Mouse (Mus musculus) ES-E14 (cell line): Measurements from ENCODE around the gene 4932414N04Rik. TPM values are rescaled to one million over a fixed set of nuclear protein-coding genes. Genes with fewer than 3 reads are reported as not detected.
A peak's percentile ranks its signal among the peaks of the same experiment; 100 is the strongest.
"Not testable (repeated sequence)": the region's sequence is repeated elsewhere in the genome, so short reads cannot be mapped to it uniquely, and the experiment has no call there.

Source experiments
- DNase-seq: peaks from one replicate; pipeline ENCODE4 v3.0.0-alpha.2; 2013; ENCODE audit warnings: low read depth, low spot score
- H3K27ac ChIP-seq: 2 replicates; pipeline ENCODE4 v1.5.1; 2012; ENCODE audit warnings: low read depth, mild to moderate bottlenecking, low read length, moderate library complexity, mixed read lengths; ENCODE audit not compliant: poor library complexity, insufficient read depth, severe bottlenecking
- H3K36me3 ChIP-seq: 2 replicates; pipeline ENCODE4 v1.6.1; 2012; ENCODE audit warnings: mild to moderate bottlenecking, low read length, moderate library complexity, mixed read lengths; ENCODE audit not compliant: control insufficient read depth, poor library complexity, insufficient read depth, severe bottlenecking
- H3K4me1 ChIP-seq, 2 experiments: fragments of 150-350 bp in 1 of 2; sonication (generic) in 1 of 2; 2 replicates each; pipeline ENCODE4 v1.6.1; 2012; ENCODE audit warnings: low read length in 2 of 2, mild to moderate bottlenecking in 1 of 2, mixed read lengths in 1 of 2; ENCODE audit not compliant: control insufficient read depth in 2 of 2, insufficient read depth in 2 of 2, poor library complexity in 1 of 2
- H3K4me3 ChIP-seq, 2 experiments: fragments of 150-350 bp in 1 of 2; sonication (generic) in 1 of 2; 2 replicates each; pipeline ENCODE4 v1.5.1; 2012; ENCODE audit warnings: low read length in 2 of 2, low read depth in 1 of 2, mild to moderate bottlenecking in 1 of 2, mixed read lengths in 1 of 2; ENCODE audit not compliant: insufficient read depth in 1 of 2, poor library complexity in 1 of 2, severe bottlenecking in 1 of 2
- H3K9ac ChIP-seq: 2 replicates; pipeline ENCODE4 v1.6.1; 2012; ENCODE audit warnings: low read depth, mild to moderate bottlenecking, low read length, mixed read lengths; ENCODE audit not compliant: poor library complexity, insufficient read depth, severe bottlenecking
- H3K9me3 ChIP-seq: fragments of 150-350 bp; sonication (generic); 2 replicates; pipeline ENCODE4 v1.6.1; 2012; ENCODE audit warnings: low read depth, mild to moderate bottlenecking, low read length; ENCODE audit not compliant: control insufficient read depth, insufficient read depth
- CHD2 ChIP-seq: IDR thresholded peaks from 2 replicates; pipeline ENCODE4 v1.6.1; 2014; ENCODE audit warnings: mild to moderate bottlenecking, low read depth, low read length, inconsistent platforms
- HCFC1 ChIP-seq: IDR thresholded peaks from 2 replicates; pipeline ENCODE4 v1.6.1; 2012; ENCODE audit warnings: low read length, inconsistent platforms, borderline replicate concordance; ENCODE audit not compliant: insufficient read depth
- MAFK ChIP-seq: IDR thresholded peaks from 2 replicates; pipeline ENCODE4 v1.6.1; 2014; ENCODE audit warnings: mild to moderate bottlenecking, low read depth, low read length, inconsistent platforms; ENCODE audit not compliant: insufficient read depth
- ZC3H11A ChIP-seq: IDR thresholded peaks from 2 replicates; pipeline ENCODE4 v1.6.1; 2012; ENCODE audit warnings: low read depth, mild to moderate bottlenecking, inconsistent platforms, low read length, borderline replicate concordance
- ZNF384 ChIP-seq: IDR thresholded peaks from 2 replicates; pipeline ENCODE4 v1.6.1; 2012; ENCODE audit warnings: low read depth, low read length, inconsistent platforms
- in situ Hi-C, 2 experiments: fragments of 600-800 bp; cut with MboI; formaldehyde crosslinking; loops; one replicate each; pipeline ENCODE4 v1.15.1; 2025; ENCODE audit warnings: low sequenced_read_pairs in 2 of 2, inconsistent platforms in 1 of 2; ENCODE audit not compliant: unreplicated experiment in 2 of 2
- total RNA-seq: library from RNA; depleted of rRNA; stranded (reverse); fragments of 300-350 nt; gene quantifications from 2 replicates; pipeline ENCODE4 v1.2.3, GENCODE M21; 2012

Gene 4932414N04Rik
- total RNA-seq, 1 experiment, result not detected

DNA sequence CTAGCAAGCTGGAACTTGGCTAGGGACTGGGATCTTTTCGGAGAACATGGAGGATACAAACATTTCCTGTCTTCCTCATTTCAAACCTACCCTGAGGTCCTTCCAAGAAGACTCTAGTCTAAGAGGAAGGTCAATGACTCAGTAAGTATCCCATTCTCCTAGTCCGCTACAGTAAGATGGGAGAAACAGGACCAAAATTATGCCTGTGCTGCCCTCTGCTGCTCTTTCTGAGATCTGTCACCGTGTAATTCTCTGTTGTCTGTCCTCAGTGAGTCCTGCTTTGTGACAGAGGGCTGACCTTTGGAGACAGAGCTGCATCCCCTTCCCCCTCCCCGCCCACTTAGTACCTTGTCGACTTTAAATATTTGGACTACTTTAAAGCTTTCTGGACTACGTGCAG lies 100.5 kb downstream of the 4932414N04Rik start:
- Histone ChIP-seq H3K4me1 (no peaks in the 10 kb centered on the region), H3K9ac (no peak overlapping the region), H3K9me3 (no peaks in the 10 kb centered on the region), H3K4me3 (no peak overlapping the region), H3K27ac (no peak overlapping the region), H3K36me3 (no peaks in the 10 kb centered on the region)
- TF ChIP-seq MAFK (no peak), ZC3H11A (peak; percentile 87), CHD2 (no peak)
- in situ Hi-C loops, result loop anchor here in 1 of 2 experiments (5.0 kb wide), 1 partner anchor 189 kb away; no protein-coding TSS in a partner anchor
- peak; percentile 47 for DNase-seq

DNA sequence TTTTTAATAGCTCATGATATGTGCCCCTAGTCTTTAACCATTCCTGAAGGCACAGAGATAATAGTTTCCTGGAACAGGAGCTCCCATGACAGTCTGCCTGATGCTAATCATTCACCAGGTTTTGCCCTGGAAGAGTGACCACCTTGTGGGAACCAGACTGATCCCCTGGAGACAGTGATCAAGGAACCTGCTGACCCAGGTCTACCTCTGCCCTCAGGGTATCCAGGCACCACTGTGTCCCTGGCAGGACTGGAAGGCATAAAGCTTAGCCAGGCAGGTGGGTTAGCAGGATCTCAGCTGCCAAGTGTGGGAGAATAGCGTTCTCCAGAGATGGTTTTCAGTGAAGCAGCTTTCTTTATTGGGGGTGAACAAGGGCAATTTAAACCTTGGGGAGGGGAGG lies 109.1 kb downstream of the 4932414N04Rik start:
- Histone ChIP-seq H3K4me3 (no peak overlapping the region), H3K9ac (no peak overlapping the region), H3K36me3 (no peaks in the 10 kb centered on the region), H3K4me1 (peaks cover 0 to 2% of the 10 kb centered on the region in 2 experiments; a peak in 1 of 4 replicates), H3K9me3 (no peaks in the 10 kb centered on the region), H3K27ac (no peak overlapping the region)
- no peak for DNase-seq
- in situ Hi-C loops, result no loop called here
- no peak for TF ChIP-seq ZNF384
- no peak for TF ChIP-seq HCFC1
- TF ChIP-seq ZC3H11A, result no peak
- no peak for TF ChIP-seq MAFK
- TF ChIP-seq CHD2, result no peak

DNA sequence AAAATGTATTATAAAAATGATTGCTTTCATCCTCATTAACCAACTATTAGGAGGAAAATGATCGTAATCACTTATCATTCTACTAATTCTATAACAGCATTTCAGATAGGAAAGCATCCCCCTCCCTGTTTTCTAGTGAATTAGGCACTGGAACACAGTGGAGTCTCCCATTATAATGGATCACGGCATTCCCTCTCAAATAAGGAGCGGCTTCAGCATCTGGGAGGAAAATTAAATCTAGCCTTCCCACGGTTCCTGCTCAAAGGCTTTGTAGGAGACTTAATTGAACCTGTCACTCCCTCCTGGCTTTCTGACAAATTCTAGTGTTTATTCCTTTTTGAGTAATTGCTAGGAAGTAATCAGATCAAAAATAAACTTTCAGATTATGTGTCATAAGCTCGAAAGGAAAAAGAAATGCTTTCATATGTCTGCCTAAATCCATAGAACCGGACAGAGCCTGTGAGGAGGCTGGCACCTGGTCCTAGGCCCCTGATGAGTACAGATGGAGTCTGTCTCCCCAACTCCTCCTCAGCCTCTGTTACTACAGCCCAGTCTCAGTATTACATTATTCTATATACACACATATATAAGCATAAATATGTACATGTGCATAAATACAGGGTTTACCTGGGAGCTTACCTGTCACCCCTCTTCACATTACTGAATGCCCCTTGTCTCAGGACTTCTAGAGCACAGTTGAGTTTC lies 111.1 kb downstream of the 4932414N04Rik start:
- H3K9ac ChIP-seq, result no peak overlapping the region
- in situ Hi-C loops, result no loop called here
- TF ChIP-seq ZC3H11A (no peak), MAFK (no peak), ZNF384 (no peak), HCFC1 (no peak), CHD2 (no peak)

DNA sequence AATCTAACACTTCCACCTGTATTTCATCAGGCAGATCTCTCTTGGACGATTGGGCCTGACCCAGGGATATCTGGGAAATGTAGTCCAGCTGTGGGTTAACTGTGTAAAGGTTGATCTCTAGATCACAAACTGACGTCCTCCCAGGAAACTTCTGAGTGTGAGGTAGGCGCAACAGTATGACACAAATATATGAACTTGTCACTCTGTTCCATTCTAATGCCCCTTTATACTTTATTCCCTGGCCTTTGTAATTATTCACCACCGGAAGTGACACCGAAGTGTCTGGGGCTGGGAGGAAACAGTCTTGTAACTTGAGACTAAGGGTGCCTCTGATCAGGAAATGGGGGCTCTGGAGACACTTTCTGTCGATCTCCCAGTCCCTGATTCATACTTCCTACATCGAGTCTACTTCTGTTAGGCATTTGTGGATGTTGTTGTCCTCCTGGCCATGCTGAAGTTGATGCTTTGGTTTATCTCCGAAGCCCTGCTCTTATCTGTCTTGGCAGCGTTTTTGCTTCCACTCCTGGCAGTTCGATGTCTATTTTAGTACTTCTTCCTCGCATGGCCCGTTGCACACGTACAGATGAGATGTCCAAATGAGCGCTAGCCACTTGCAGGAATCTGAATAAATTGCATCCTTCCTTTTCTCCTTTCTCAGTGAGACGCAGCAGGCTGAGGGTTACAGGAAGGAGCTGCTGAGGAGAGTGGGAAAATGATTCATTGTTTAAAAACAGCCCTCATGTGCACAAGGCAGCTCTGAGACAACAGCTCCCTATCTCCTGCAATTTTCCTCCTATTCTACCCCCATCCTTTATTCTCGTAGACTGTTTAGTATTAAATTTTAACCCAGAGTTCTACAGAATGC lies 126.2 kb downstream of the 4932414N04Rik start:
- no peak overlapping the region for H3K27ac ChIP-seq

More for the DNA sequence above, 111.1 kb downstream of the 4932414N04Rik start:
- peaks cover 0 to 2% of the 10 kb centered on the region in 2 experiments; a peak in 1 of 4 replicates for H3K4me1 ChIP-seq
- H3K4me3 ChIP-seq, result no peak overlapping the region
- H3K36me3 ChIP-seq, result no peaks in the 10 kb centered on the region
- no peak for DNase-seq
- no peaks in the 10 kb centered on the region for H3K9me3 ChIP-seq
- H3K27ac ChIP-seq, result no peak overlapping the region

DNA sequence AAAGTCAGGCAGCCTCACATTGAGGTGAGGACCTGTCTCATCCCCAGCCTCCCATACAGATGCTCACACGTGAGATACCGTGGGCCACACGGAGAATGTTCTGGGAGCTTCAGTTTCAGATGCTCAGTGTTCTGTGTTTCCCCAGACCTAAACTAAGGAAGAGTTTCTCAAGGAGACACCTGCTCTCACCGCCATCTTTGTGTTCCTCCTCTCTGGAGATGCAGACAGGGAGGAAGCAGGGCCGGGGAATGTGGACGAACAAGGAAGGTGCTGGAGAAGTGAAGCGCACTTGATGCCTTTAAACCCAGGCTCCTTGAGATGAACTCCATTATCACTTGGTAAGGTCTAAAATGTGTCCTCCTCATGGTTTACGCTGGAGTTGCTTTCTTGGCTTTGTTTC lies 127.4 kb downstream of the 4932414N04Rik start:
- in situ Hi-C loops, result loop anchor here (10.0 to 25.0 kb wide), 2 partner anchors 279 to 281 kb away; no protein-coding TSS in a partner anchor
- not testable (repeated sequence) for H3K36me3 ChIP-seq, DNase-seq

More for the DNA sequence above, 126.2 kb downstream of the 4932414N04Rik start:
- in situ Hi-C loops, result loop anchor here (10.0 to 25.0 kb wide), 2 partner anchors 280 to 282 kb away; no protein-coding TSS in a partner anchor
- H3K4me1 ChIP-seq, result no peaks in the 10 kb centered on the region
- no peak for DNase-seq
- no peaks in the 10 kb centered on the region for H3K36me3 ChIP-seq
- TF ChIP-seq HCFC1 (peak; percentile 75), ZNF384 (no peak)
- no peak overlapping the region for H3K9ac ChIP-seq
- peak overlapping the region in 1 of 2 experiments; percentile 23; a peak in 1 of 4 replicates for H3K4me3 ChIP-seq
- H3K9me3 ChIP-seq, result no peaks in the 10 kb centered on the region

More for the DNA sequence above, 127.4 kb downstream of the 4932414N04Rik start:
- not testable (repeated sequence) for H3K9ac ChIP-seq, H3K4me1 ChIP-seq, H3K27ac ChIP-seq, H3K9me3 ChIP-seq, H3K4me3 ChIP-seq
